Mouse (Mus musculus): ENCODE data around the gene Slc48a1. TPM values are rescaled to one million over a fixed set of nuclear protein-coding genes. Genes with fewer than 3 reads are reported as not detected.

The Slc48a1 gene
- polyA plus RNA-seq, 1 experiment from 2014 or later: 36.6 TPM

- Histone ChIP-seq H3K4me3 (replicated peaks) (no peak overlapping the region), H3K36me3 (replicated peaks) (peaks cover 75% of the 10 kb centered on the region), H3K9ac (no peak overlapping the region), H3K27me3 (no peaks in the 10 kb centered on the region), H3K27ac (no peak overlapping the region), H3K4me1 (peaks cover 21% of the 10 kb centered on the region), H3K9me3 (no peaks in the 10 kb centered on the region), H3K4me2 (no peak overlapping the region)
- no peak for ATAC-seq (ENCODE audit: low FRiP score)
- 94% methylated on average over 17 of the region's 17 CpGs for WGBS
These were observed 18.5 kb downstream of the Slc48a1 start for GRCm38 (mm10) chr15:97796674-97797310.

- H3K4me1 ChIP-seq: peaks cover 31% of the 10 kb centered on the region
- ATAC-seq (ENCODE audit: low FRiP score): peak; percentile 75
- H3K9me3 ChIP-seq: no peaks in the 10 kb centered on the region
- H3K4me3 ChIP-seq (replicated peaks): no peak overlapping the region
- peak overlapping the region; percentile 10; the same call in 1 of the 2 replicates for H3K4me2 ChIP-seq
- H3K27me3 ChIP-seq: no peaks in the 10 kb centered on the region
- WGBS: 43% methylated on average over 17 of the region's 17 CpGs
- H3K27ac ChIP-seq: peak overlapping the region; percentile 61; the same call in 1 of the 2 replicates
- H3K36me3 ChIP-seq (replicated peaks): peaks cover 70% of the 10 kb centered on the region
- H3K9ac ChIP-seq: no peak overlapping the region; the same call in 1 of the 2 replicates
These were observed 19.8 kb downstream of the Slc48a1 start for GRCm38 (mm10) chr15:97798134-97798533.

GRCm38 (mm10) chr15:97799446-97799845 lies 21.1 kb downstream of the Slc48a1 start:
- Histone ChIP-seq H3K36me3 (replicated peaks) (peaks cover 58% of the 10 kb centered on the region), H3K4me3 (replicated peaks) (no peak overlapping the region), H3K4me1 (peaks cover 31% of the 10 kb centered on the region), H3K4me2 (no peak overlapping the region), H3K27ac (0 out of 2 replicates have a peak overlapping the region, but pooled peaks have one; percentile 20), H3K9me3 (no peaks in the 10 kb centered on the region), H3K27me3 (no peaks in the 10 kb centered on the region), H3K9ac (no peak overlapping the region)
- ATAC-seq (ENCODE audit: low FRiP score): no peak
- 88% methylated on average over 11 of the region's 11 CpGs for WGBS

- peaks cover 31% of the 10 kb centered on the region for H3K4me1 ChIP-seq
- H3K4me2 ChIP-seq: no peak overlapping the region
- H3K27ac ChIP-seq: no peak overlapping the region
- H3K27me3 ChIP-seq: no peaks in the 10 kb centered on the region
- no peak overlapping the region for H3K9ac ChIP-seq
- 85% methylated on average over 13 of the region's 13 CpGs for WGBS
- no peaks in the 10 kb centered on the region for H3K9me3 ChIP-seq
- no peak overlapping the region for H3K4me3 ChIP-seq (replicated peaks)
- no peak for ATAC-seq (ENCODE audit: low FRiP score)
- H3K36me3 ChIP-seq (replicated peaks): peaks cover 51% of the 10 kb centered on the region
These were observed 22.5 kb downstream of the Slc48a1 start for GRCm38 (mm10) chr15:97800853-97801252.

- no peak overlapping the region for H3K27ac ChIP-seq
- H3K4me1 ChIP-seq: peaks cover 31% of the 10 kb centered on the region
- no peaks in the 10 kb centered on the region for H3K9me3 ChIP-seq
- H3K4me3 ChIP-seq (replicated peaks): no peak overlapping the region
- 83% methylated on average over 7 of the region's 7 CpGs for WGBS
- 0 out of 2 replicates have a peak overlapping the region, but pooled peaks have one; percentile 13 for H3K9ac ChIP-seq
- H3K36me3 ChIP-seq (replicated peaks): peaks cover 49% of the 10 kb centered on the region
- ATAC-seq (ENCODE audit: low FRiP score): no peak
- H3K27me3 ChIP-seq: no peaks in the 10 kb centered on the region
- H3K4me2 ChIP-seq: peak overlapping the region; percentile 41; the same call in 1 of the 2 replicates
These were observed 23.5 kb downstream of the Slc48a1 start for GRCm38 (mm10) chr15:97801811-97802210.

GRCm38 (mm10) chr15:97802575-97802974 lies 24.3 kb downstream of the Slc48a1 start:
- ATAC-seq (ENCODE audit: low FRiP score): peak; percentile 63; the same call in 1 of the 2 replicates
- peak overlapping the region; percentile 41 for H3K4me2 ChIP-seq
- H3K27ac ChIP-seq: 0 out of 2 replicates have a peak overlapping the region, but pooled peaks have one; percentile 37
- 0 out of 2 replicates have a peak overlapping the region, but pooled peaks have one; percentile 13 for H3K9ac ChIP-seq
- H3K9me3 ChIP-seq: no peaks in the 10 kb centered on the region
- peaks cover 31% of the 10 kb centered on the region for H3K4me1 ChIP-seq
- H3K36me3 ChIP-seq (replicated peaks): peaks cover 49% of the 10 kb centered on the region
- 13% methylated on average over 13 of the region's 13 CpGs for WGBS
- H3K27me3 ChIP-seq: no peaks in the 10 kb centered on the region
- H3K4me3 ChIP-seq (replicated peaks): peak overlapping the region; percentile 22

- Histone ChIP-seq H3K27me3 (no peaks in the 10 kb centered on the region), H3K9ac (no peak overlapping the region), H3K4me1 (peaks cover 11% of the 10 kb centered on the region), H3K36me3 (replicated peaks) (peaks cover 55% of the 10 kb centered on the region), H3K9me3 (no peaks in the 10 kb centered on the region), H3K4me2 (no peak overlapping the region), H3K27ac (no peak overlapping the region), H3K4me3 (replicated peaks) (no peak overlapping the region)
- ATAC-seq (ENCODE audit: low FRiP score): no peak
- WGBS: 70% methylated on average over 12 of the region's 12 CpGs
These were observed 29.5 kb downstream of the Slc48a1 start for GRCm38 (mm10) chr15:97807867-97808266.

- H3K36me3 ChIP-seq (replicated peaks): peaks cover 55% of the 10 kb centered on the region
- no peak overlapping the region for H3K27ac ChIP-seq
- WGBS: 91% methylated on average over 14 of the region's 14 CpGs
- H3K4me2 ChIP-seq: no peak overlapping the region
- no peaks in the 10 kb centered on the region for H3K9me3 ChIP-seq
- H3K4me3 ChIP-seq (replicated peaks): no peak overlapping the region
- no peak for ATAC-seq (ENCODE audit: low FRiP score)
- H3K9ac ChIP-seq: no peak overlapping the region
- no peaks in the 10 kb centered on the region for H3K27me3 ChIP-seq
- H3K4me1 ChIP-seq: peaks cover 16% of the 10 kb centered on the region
These were observed 30.2 kb downstream of the Slc48a1 start for GRCm38 (mm10) chr15:97808532-97808931.

- H3K4me1 ChIP-seq: peaks cover 23% of the 10 kb centered on the region
- no peaks in the 10 kb centered on the region for H3K27me3 ChIP-seq
- H3K9me3 ChIP-seq: no peaks in the 10 kb centered on the region
- 88% methylated on average over 14 of the region's 14 CpGs for WGBS
- H3K36me3 ChIP-seq (replicated peaks): peaks cover 55% of the 10 kb centered on the region
- no peak overlapping the region for H3K4me3 ChIP-seq (replicated peaks)
- no peak for ATAC-seq (ENCODE audit: low FRiP score)
- H3K9ac ChIP-seq: no peak overlapping the region
- H3K4me2 ChIP-seq: no peak overlapping the region
- H3K27ac ChIP-seq: no peak overlapping the region
These were observed 30.9 kb downstream of the Slc48a1 start for GRCm38 (mm10) chr15:97809206-97809605.

GRCm38 (mm10) chr15:97809942-97810341 lies 31.6 kb downstream of the Slc48a1 start:
- peaks cover 49% of the 10 kb centered on the region for H3K36me3 ChIP-seq (replicated peaks)
- H3K27me3 ChIP-seq: no peaks in the 10 kb centered on the region
- no peak overlapping the region for H3K4me2 ChIP-seq
- H3K27ac ChIP-seq: no peak overlapping the region
- no peaks in the 10 kb centered on the region for H3K9me3 ChIP-seq
- H3K4me1 ChIP-seq: peaks cover 25% of the 10 kb centered on the region
- ATAC-seq (ENCODE audit: low FRiP score): no peak
- no peak overlapping the region for H3K9ac ChIP-seq
- 87% methylated on average over 5 of the region's 5 CpGs for WGBS
- no peak overlapping the region for H3K4me3 ChIP-seq (replicated peaks)

GRCm38 (mm10) chr15:97810399-97810798 lies 32.1 kb downstream of the Slc48a1 start:
- Histone ChIP-seq H3K4me2 (no peak overlapping the region), H3K27ac (no peak overlapping the region), H3K9me3 (no peaks in the 10 kb centered on the region), H3K4me1 (peaks cover 25% of the 10 kb centered on the region), H3K27me3 (no peaks in the 10 kb centered on the region), H3K36me3 (replicated peaks) (peaks cover 48% of the 10 kb centered on the region), H3K9ac (no peak overlapping the region), H3K4me3 (replicated peaks) (no peak overlapping the region)
- ATAC-seq (ENCODE audit: low FRiP score): no peak
- 84% methylated on average over 5 of the region's 5 CpGs for WGBS

GRCm38 (mm10) chr15:97811307-97811706 lies 33.0 kb downstream of the Slc48a1 start:
- no peak overlapping the region for H3K27ac ChIP-seq
- H3K4me3 ChIP-seq (replicated peaks): no peak overlapping the region

GRCm38 (mm10) chr15:97812126-97812525 lies 33.8 kb downstream of the Slc48a1 start:
- ATAC-seq (ENCODE audit: low FRiP score): no peak

More at GRCm38 (mm10) chr15:97811307-97811706, 33.0 kb downstream of the Slc48a1 start:
- 85% methylated on average over 9 of the region's 9 CpGs for WGBS
- peaks cover 25% of the 10 kb centered on the region for H3K4me1 ChIP-seq
- H3K36me3 ChIP-seq (replicated peaks): peaks cover 45% of the 10 kb centered on the region
- ATAC-seq (ENCODE audit: low FRiP score): no peak
- H3K4me2 ChIP-seq: no peak overlapping the region
- no peaks in the 10 kb centered on the region for H3K9me3 ChIP-seq
- H3K9ac ChIP-seq: 0 out of 2 replicates have a peak overlapping the region, but pooled peaks have one; percentile 26
- H3K27me3 ChIP-seq: no peaks in the 10 kb centered on the region

More at GRCm38 (mm10) chr15:97812126-97812525, 33.8 kb downstream of the Slc48a1 start:
- no peak overlapping the region for H3K9ac ChIP-seq
- peaks cover 37% of the 10 kb centered on the region for H3K36me3 ChIP-seq (replicated peaks)
- H3K27ac ChIP-seq: peak overlapping the region; percentile 36; the same call in 1 of the 2 replicates
- 88% methylated on average over 6 of the region's 6 CpGs for whole genome bisulfite sequencing
- no peaks in the 10 kb centered on the region for H3K27me3 ChIP-seq
- H3K4me2 ChIP-seq: no peak overlapping the region
- no peak overlapping the region for H3K4me3 ChIP-seq (replicated peaks)
- H3K9me3 ChIP-seq: no peaks in the 10 kb centered on the region
- peaks cover 25% of the 10 kb centered on the region for H3K4me1 ChIP-seq

Data from forebrain, embryonic 12.5 days (tissue).